Mouse (Mus musculus) cortical plate, adult 2 months (tissue): ENCODE data around the gene Rhob. TPM values are rescaled to one million over a fixed set of nuclear protein-coding genes. Genes with fewer than 3 reads are reported as not detected.
"Not testable (repeated sequence)": the region's sequence is repeated elsewhere in the genome, so short reads cannot be mapped to it uniquely, and the experiment has no call there.

Experiments
- H3K27ac ChIP-seq: fragments of 200-500 bp; 2 replicates; pipeline ENCODE4 v1.5.1; 2012; ENCODE audit warnings: low read length, control low read depth, inconsistent platforms; ENCODE audit not compliant: insufficient read depth
- H3K4me1 ChIP-seq: fragments of 200-500 bp; 2 replicates; pipeline ENCODE4 v1.6.1; 2011; ENCODE audit warnings: low read length; ENCODE audit not compliant: control insufficient read depth, insufficient read depth
- H3K4me3 ChIP-seq: fragments of 200-500 bp; 2 replicates; pipeline ENCODE4 v1.5.1; 2011; ENCODE audit warnings: mild to moderate bottlenecking, low read length, control low read depth; ENCODE audit not compliant: insufficient read depth
- CTCF ChIP-seq: fragments of 200-500 bp; IDR thresholded peaks from 2 replicates; pipeline ENCODE4 v1.5.1; 2011; ENCODE audit warnings: mild to moderate bottlenecking, control low read depth, low read length; ENCODE audit not compliant: insufficient read depth; ENCODE audit errors: extremely low read depth
- POLR2A ChIP-seq: fragments of 200-500 bp; IDR thresholded peaks from 2 replicates; pipeline ENCODE4 v1.6.1; 2011; ENCODE audit warnings: mild to moderate bottlenecking, low read length, control low read depth; ENCODE audit not compliant: insufficient read depth; ENCODE audit errors: extremely low read depth
- polyA plus RNA-seq: library from polyadenylated mRNA; depleted of rRNA; stranded (reverse); fragments of >200 nt; gene quantifications from 2 replicates; pipeline ENCODE4 v1.2.3, GENCODE M21; 2012

The Rhob gene
- polyA plus RNA-seq, 1 experiment = 368 TPM

DNA sequence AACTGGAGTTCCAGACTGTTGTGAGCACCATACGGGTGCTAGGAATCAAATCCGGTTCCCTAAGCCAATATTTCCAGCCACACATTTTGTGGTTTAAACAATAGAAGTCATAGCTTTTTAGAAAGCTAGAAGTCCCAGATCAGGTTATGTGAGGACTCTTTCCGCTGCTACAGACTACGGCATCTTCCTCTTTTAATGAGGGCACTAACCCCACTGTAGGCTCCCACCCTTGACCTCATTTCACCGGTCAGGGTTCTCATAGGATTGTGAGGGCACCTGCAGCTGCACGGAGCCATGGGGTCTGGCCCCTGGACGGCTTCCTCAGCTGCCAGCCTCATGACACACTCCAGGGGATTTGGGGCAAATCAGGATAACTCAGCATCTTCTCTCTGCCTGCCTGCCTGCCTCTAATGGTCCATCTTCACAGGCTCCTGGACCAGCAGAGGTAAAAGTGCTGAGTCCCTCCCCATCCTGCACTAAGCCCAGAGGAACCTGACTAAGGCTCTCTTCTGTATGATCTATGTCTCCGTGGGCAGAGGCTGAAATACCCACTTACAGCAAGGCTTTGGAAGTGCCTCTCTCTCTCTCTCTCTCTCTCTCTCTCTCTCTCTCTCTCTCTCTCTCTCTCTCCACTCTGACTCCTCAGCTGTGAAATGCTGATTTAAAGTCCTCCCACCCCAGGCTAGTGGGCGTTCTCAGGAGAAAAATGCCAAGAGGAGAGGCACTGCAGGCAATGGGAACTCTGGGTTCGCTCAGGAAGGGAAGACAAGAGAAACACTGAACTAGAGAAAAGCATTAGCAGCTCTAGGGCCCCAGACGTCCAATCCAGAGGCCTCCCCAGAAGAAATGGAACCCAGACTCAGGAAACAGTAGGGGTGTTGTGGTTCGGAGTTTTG lies 32.5 kb downstream of the Rhob start:
- H3K4me1 ChIP-seq = peaks cover 24% of the 10 kb centered on the region
- no peak for TF ChIP-seq CTCF
- 0 out of 2 replicates have a peak, but pooled peaks have one; percentile 42 for TF ChIP-seq POLR2A
- no peak overlapping the region for H3K4me3 ChIP-seq
- H3K27ac ChIP-seq = peak overlapping the region; percentile 77

- Histone ChIP-seq H3K4me1 (peaks cover 21% of the 10 kb centered on the region), H3K4me3 (no peak overlapping the region), H3K27ac (peak overlapping the region; percentile 84)
These were observed 34.1 kb downstream of the Rhob start for GRCm38 (mm10) chr12:8465680-8466079.

GRCm38 (mm10) chr12:8464961-8465360 lies 34.8 kb downstream of the Rhob start:
- no peak for TF ChIP-seq CTCF
- TF ChIP-seq POLR2A = no peak
- peak overlapping the region; percentile 86 for H3K27ac ChIP-seq
- H3K4me1 ChIP-seq = peaks cover 18% of the 10 kb centered on the region
- no peak overlapping the region for H3K4me3 ChIP-seq

More at GRCm38 (mm10) chr12:8465680-8466079, 34.1 kb downstream of the Rhob start:
- TF ChIP-seq CTCF (no peak), POLR2A (no peak)

GRCm38 (mm10) chr12:8463599-8464160 lies 36.1 kb downstream of the Rhob start:
- Histone ChIP-seq H3K4me3 (no peak overlapping the region), H3K4me1 (peaks cover 18% of the 10 kb centered on the region), H3K27ac (peak overlapping the region; percentile 4; the same call in 1 of the 2 replicates)
- no peak for TF ChIP-seq CTCF

- Histone ChIP-seq H3K27ac (no peak overlapping the region), H3K4me1 (peaks cover 15% of the 10 kb centered on the region), H3K4me3 (no peak overlapping the region)
- TF ChIP-seq CTCF = no peak
- no peak for TF ChIP-seq POLR2A
These were observed 37.3 kb downstream of the Rhob start for GRCm38 (mm10) chr12:8462533-8462932.

DNA sequence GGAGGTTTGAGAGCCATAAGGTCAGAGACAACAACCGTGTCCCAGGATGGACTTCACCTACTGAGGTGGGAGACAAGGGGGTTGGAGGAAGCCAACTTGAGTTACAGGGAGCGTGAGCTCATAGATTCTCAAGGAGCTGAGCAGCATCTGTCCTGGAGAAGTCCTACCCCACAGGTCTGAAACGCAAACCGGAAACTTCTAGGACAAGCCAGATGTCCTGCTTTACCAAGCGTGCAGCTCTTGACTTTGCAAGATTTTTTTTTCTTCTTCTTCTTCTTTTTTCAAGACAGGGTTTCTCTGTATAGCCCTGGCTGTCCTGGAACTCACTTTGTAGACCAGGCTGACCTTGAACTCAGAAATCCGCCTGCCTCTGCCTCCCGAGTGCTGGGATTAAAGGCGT lies 38.2 kb downstream of the Rhob start:
- H3K4me1 ChIP-seq = peaks cover 13% of the 10 kb centered on the region
- H3K4me3 ChIP-seq, H3K27ac ChIP-seq: not testable (repeated sequence)

GRCm38 (mm10) chr12:8458400-8458799 lies 41.4 kb downstream of the Rhob start:
- H3K4me3 ChIP-seq = no peak overlapping the region
- TF ChIP-seq POLR2A = no peak
- TF ChIP-seq CTCF = no peak
- H3K4me1 ChIP-seq = peaks cover 12% of the 10 kb centered on the region
- no peak overlapping the region for H3K27ac ChIP-seq

GRCm38 (mm10) chr12:8457052-8457451 lies 42.8 kb downstream of the Rhob start:
- TF ChIP-seq POLR2A (no peak), CTCF (no peak)
- H3K27ac ChIP-seq = no peak overlapping the region
- H3K4me1 ChIP-seq = peaks cover 17% of the 10 kb centered on the region
- no peak overlapping the region for H3K4me3 ChIP-seq

- Histone ChIP-seq H3K4me3 (no peak overlapping the region), H3K4me1 (peaks cover 25% of the 10 kb centered on the region), H3K27ac (no peak overlapping the region)
- TF ChIP-seq CTCF (no peak), POLR2A (no peak)
These were observed 44.8 kb downstream of the Rhob start for GRCm38 (mm10) chr12:8455046-8455445.

DNA sequence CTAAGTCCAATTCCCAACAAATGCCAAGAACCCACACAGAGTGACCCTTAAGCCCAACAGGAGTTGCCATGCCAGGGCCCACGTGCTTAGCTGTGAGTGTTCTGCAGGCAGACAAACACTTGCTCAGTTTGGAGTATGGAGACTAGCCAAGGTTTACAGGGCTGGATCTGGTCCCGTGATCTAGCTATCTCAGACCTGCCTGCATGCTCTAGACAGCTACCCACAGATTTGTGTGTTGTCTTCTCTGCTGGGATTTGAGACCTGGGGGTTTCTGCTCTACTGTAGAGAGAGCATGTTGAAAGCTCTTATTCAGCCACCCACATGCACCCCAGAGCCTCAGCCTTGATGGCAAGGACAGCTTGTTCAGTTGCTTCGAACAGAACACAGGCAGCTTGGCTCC lies 45.3 kb downstream of the Rhob start:
- no peak for TF ChIP-seq POLR2A
- no peak for TF ChIP-seq CTCF
- Histone ChIP-seq H3K4me1 (peaks cover 27% of the 10 kb centered on the region), H3K4me3 (no peak overlapping the region), H3K27ac (peak overlapping the region; percentile 59)
